8 mouse cellular contexts compared by ENCODE assay signal in the genomic region with DNA sequence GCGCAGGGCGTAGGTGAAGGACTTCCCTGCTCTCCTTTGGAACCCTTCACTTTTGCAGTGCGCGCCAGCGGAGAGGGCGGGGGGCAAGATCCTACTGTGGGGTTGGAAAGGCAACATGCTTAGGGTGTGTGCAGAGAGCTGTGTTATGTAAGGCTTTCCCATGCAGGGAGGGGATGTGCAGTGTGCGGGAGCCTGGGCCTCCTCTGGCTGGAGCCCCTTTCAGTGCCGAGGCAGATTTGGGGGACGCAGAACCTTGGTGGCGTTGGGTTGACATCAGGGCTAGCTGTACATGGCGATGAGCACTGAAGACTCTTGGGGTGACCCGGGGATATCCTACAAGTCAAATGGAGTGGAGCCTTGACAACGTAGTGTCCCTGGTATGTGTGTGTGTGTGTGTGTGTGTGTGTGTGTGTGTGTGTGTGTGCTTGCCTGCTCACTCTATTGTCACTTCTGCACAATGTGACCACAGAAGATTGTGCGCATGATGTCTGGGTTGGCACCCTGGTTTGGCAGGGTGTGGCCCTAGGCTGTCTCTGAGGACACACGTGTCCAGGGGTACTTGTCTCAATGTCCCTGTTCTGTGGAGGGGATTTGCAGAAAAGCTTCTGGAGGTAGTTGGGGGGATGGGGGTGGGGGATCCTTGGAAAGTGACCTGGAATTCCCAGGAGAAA. TPM values are rescaled to one million over a fixed set of nuclear protein-coding genes. Genes with fewer than 3 reads are reported as not detected.
DNase-seq lines count a peak whose midpoint lies in the region; ATAC-seq and TF ChIP-seq lines count a peak whose summit lies in the region.

No protein-coding gene starts in this region.

- no peak for TF ChIP-seq CTCF in kidney, postnatal 0 days (IDR thresholded peaks at IDR 0.05; ENCODE audit: low read depth)
- TF ChIP-seq CTCF in cortical plate, adult 2 months (IDR thresholded peaks at IDR 0.05; ENCODE audit: extremely low read depth, insufficient read depth, low read length): no peak

- H3K4me1 ChIP-seq in kidney, postnatal 0 days (replicated peaks; ENCODE audit: insufficient read depth, low read length): peaks cover 25% of the 10 kb centered on the region; the same call in 1 of the 2 replicates
- 0 out of 2 replicates have a peak, but pooled peaks cover 2% of the 10 kb centered on the region for H3K4me1 ChIP-seq in cortical plate, adult 2 months (ENCODE audit: control insufficient read depth, insufficient read depth, low read length)
- peaks cover 49% of the 10 kb centered on the region for H3K4me1 ChIP-seq in intestine, embryonic 14.5 days (replicated peaks; ENCODE audit: control insufficient read depth, insufficient read depth, low read length)
- peaks cover 28% of the 10 kb centered on the region for H3K4me1 ChIP-seq in midbrain, embryonic 12.5 days

- H3K9me3 ChIP-seq in kidney, postnatal 0 days (replicated peaks; ENCODE audit: low read length): no peaks in the 10 kb centered on the region
- no peaks in the 10 kb centered on the region for H3K9me3 ChIP-seq in intestine, embryonic 14.5 days (ENCODE audit: control insufficient read depth, low read length)
- no peaks in the 10 kb centered on the region for H3K9me3 ChIP-seq in midbrain, embryonic 12.5 days

- H3K4me2 ChIP-seq in kidney, postnatal 0 days (ENCODE audit: low read length): peak overlapping the region; percentile 90
- peak overlapping the region; percentile 68 for H3K4me2 ChIP-seq in intestine, embryonic 14.5 days (ENCODE audit: low read length)
- peak overlapping the region; percentile 95 for H3K4me2 ChIP-seq in midbrain, embryonic 12.5 days (replicated peaks)

- peak overlapping the region; percentile 94 for H3K27ac ChIP-seq in kidney, postnatal 0 days
- peak overlapping the region; percentile 94 for H3K27ac ChIP-seq in cortical plate, adult 2 months (ENCODE audit: insufficient read depth, low read length)
- peak overlapping the region; percentile 93 for H3K27ac ChIP-seq in intestine, embryonic 14.5 days (ENCODE audit: low read depth)
- no peak overlapping the region for H3K27ac ChIP-seq in midbrain, embryonic 12.5 days (replicated peaks)

- no peaks in the 10 kb centered on the region for H3K36me3 ChIP-seq in kidney, postnatal 0 days (ENCODE audit: insufficient read depth, low read length)
- H3K36me3 ChIP-seq in intestine, embryonic 14.5 days (ENCODE audit: control insufficient read depth, insufficient read depth, low read length): no peaks in the 10 kb centered on the region
- H3K36me3 ChIP-seq in midbrain, embryonic 12.5 days: no peaks in the 10 kb centered on the region

- WGBS in kidney, postnatal 0 days: 15% methylated on average over 15 of the region's 15 CpGs
- WGBS in intestine, embryonic 14.5 days: 13% methylated on average over 15 of the region's 15 CpGs
- 18% methylated on average over 13 of the region's 15 CpGs for WGBS in midbrain, embryonic 12.5 days

- H3K27me3 ChIP-seq in kidney, postnatal 0 days (ENCODE audit: insufficient read depth, low read length): no peaks in the 10 kb centered on the region
- no peaks in the 10 kb centered on the region for H3K27me3 ChIP-seq in intestine, embryonic 14.5 days (replicated peaks; ENCODE audit: control insufficient read depth, insufficient read depth, low read length)
- H3K27me3 ChIP-seq in midbrain, embryonic 12.5 days: peaks cover 53% of the 10 kb centered on the region

- no peak for DNase-seq in kidney, postnatal 0 days (ENCODE audit: low spot score)
- no peak for DNase-seq in kidney, postnatal 10 days
- DNase-seq in intestine, embryonic 14.5 days (ENCODE audit: low spot score): peak; percentile 76
- DNase-seq in c-Kit-positive CD71-positive TER-119-positive erythroid progenitor cells, embryonic 14.5 days (ENCODE audit: low spot score): no peak
- DNase-seq in right cerebral cortex, postnatal 10 days (ENCODE audit: low spot score in 2 of 2): no peak
- DNase-seq in adrenal gland, postnatal 25 days: no peak

- peak overlapping the region; percentile 86 for H3K9ac ChIP-seq in kidney, postnatal 0 days (ENCODE audit: low read depth, low read length)
- peak overlapping the region; percentile 82 for H3K9ac ChIP-seq in intestine, embryonic 14.5 days (ENCODE audit: low read length)
- peak overlapping the region; percentile 62 for H3K9ac ChIP-seq in midbrain, embryonic 12.5 days (replicated peaks)

- ATAC-seq in kidney, postnatal 0 days (replicated peaks; ENCODE audit: low FRiP score, low read depth): peak; percentile 50
- ATAC-seq in intestine, embryonic 14.5 days (replicated peaks; ENCODE audit: low FRiP score, low TSS enrichment, low read depth): peak; percentile 52
- ATAC-seq in midbrain, embryonic 12.5 days (ENCODE audit: low FRiP score, low read depth): peak; percentile 53

- peak overlapping the region; percentile 79 for H3K4me3 ChIP-seq in kidney, postnatal 0 days (replicated peaks; ENCODE audit: low read depth, low read length)
- peak overlapping the region; percentile 48 for H3K4me3 ChIP-seq in cortical plate, adult 2 months (ENCODE audit: insufficient read depth, low read length)
- peak overlapping the region; percentile 75 for H3K4me3 ChIP-seq in intestine, embryonic 14.5 days (ENCODE audit: low read depth, low read length)
- peak overlapping the region; percentile 53 for H3K4me3 ChIP-seq in midbrain, embryonic 12.5 days

- TF ChIP-seq POLR2A in cortical plate, adult 2 months (IDR thresholded peaks at IDR 0.05; ENCODE audit: extremely low read depth, insufficient read depth, low read length): no peak

RNA-seq across cellular contexts. Expression of gene Ahnak, which starts 1.5 kb away (rescaled TPM):
- polyA plus RNA-seq in kidney, postnatal 0 days (2015; fragmentation: Nextera tagmentation; extraction: Ambion mirVana): 22.5 and 27.5 TPM in 2 replicates
- 6.7 and 7.7 TPM in 2 replicates for polyA plus RNA-seq in cortical plate, adult 2 months (2012; rRNA removed)
- polyA plus RNA-seq in intestine, embryonic 14.5 days (2014; fragmentation: Nextera tagmentation; extraction: Ambion mirVana): 21.6 and 22.2 TPM in 2 replicates
- 7.6 and 12.2 TPM in 2 replicates for polyA plus RNA-seq in midbrain, embryonic 12.5 days (2016; fragmentation: Nextera tagmentation; extraction: Ambion mirVana)
- 93.0 and 106 TPM in 2 replicates for total RNA-seq in adrenal gland, postnatal 25 days (2021)

RNA-seq across cellular contexts. Expression of gene Eef1g, which starts 23.7 kb away (rescaled TPM):
- 328 and 354 TPM in 2 replicates for polyA plus RNA-seq in kidney, postnatal 0 days (2015; fragmentation: Nextera tagmentation; extraction: Ambion mirVana)
- 286 and 289 TPM in 2 replicates for polyA plus RNA-seq in cortical plate, adult 2 months (2012; rRNA removed)
- polyA plus RNA-seq in intestine, embryonic 14.5 days (2014; fragmentation: Nextera tagmentation; extraction: Ambion mirVana): 501 and 531 TPM in 2 replicates
- polyA plus RNA-seq in midbrain, embryonic 12.5 days (2016; fragmentation: Nextera tagmentation; extraction: Ambion mirVana): 338 and 351 TPM in 2 replicates
- total RNA-seq in adrenal gland, postnatal 25 days (2021): 327 and 416 TPM in 2 replicates

RNA-seq across cellular contexts. Expression of gene Tut1, which starts 36.9 kb away (rescaled TPM):
- 19.9 and 22.3 TPM in 2 replicates for polyA plus RNA-seq in kidney, postnatal 0 days (2015; fragmentation: Nextera tagmentation; extraction: Ambion mirVana)
- polyA plus RNA-seq in cortical plate, adult 2 months (2012; rRNA removed): 20.0 and 22.8 TPM in 2 replicates
- 33.3 and 33.5 TPM in 2 replicates for polyA plus RNA-seq in intestine, embryonic 14.5 days (2014; fragmentation: Nextera tagmentation; extraction: Ambion mirVana)
- polyA plus RNA-seq in midbrain, embryonic 12.5 days (2016; fragmentation: Nextera tagmentation; extraction: Ambion mirVana): 34.0 and 34.2 TPM in 2 replicates
- total RNA-seq in adrenal gland, postnatal 25 days (2021): 23.1 and 23.6 TPM in 2 replicates

RNA-seq across cellular contexts. Expression of gene Mta2, which starts 48.9 kb away (rescaled TPM):
- polyA plus RNA-seq in kidney, postnatal 0 days (2015; fragmentation: Nextera tagmentation; extraction: Ambion mirVana): 103 and 116 TPM in 2 replicates
- 24.6 and 25.2 TPM in 2 replicates for polyA plus RNA-seq in cortical plate, adult 2 months (2012; rRNA removed)
- 40.3 and 40.7 TPM in 2 replicates for polyA plus RNA-seq in intestine, embryonic 14.5 days (2014; fragmentation: Nextera tagmentation; extraction: Ambion mirVana)
- polyA plus RNA-seq in midbrain, embryonic 12.5 days (2016; fragmentation: Nextera tagmentation; extraction: Ambion mirVana): 189 and 192 TPM in 2 replicates
- 98.6 and 104 TPM in 2 replicates for total RNA-seq in adrenal gland, postnatal 25 days (2021)
